Mouse (Mus musculus) lung, adult 2 months (tissue): ENCODE results near the gene Cfdp1. TPM values are rescaled to one million over a fixed set of nuclear protein-coding genes. Genes with fewer than 3 reads are reported as not detected.

ENCODE experiments used
- DNase-seq: peaks from one replicate; pipeline ENCODE4 v3.0.0; 2022
- H3K4me1 ChIP-seq: fragments of 200-500 bp; 2 replicates; pipeline ENCODE4 v1.6.1; 2011; ENCODE audit warnings: low read length; ENCODE audit not compliant: control insufficient read depth, insufficient read depth
- H3K4me3 ChIP-seq: fragments of 200-500 bp; replicated peaks from 2 replicates; pipeline ENCODE3; 2011; ENCODE audit warnings: low read depth, mild to moderate bottlenecking, control low read depth, low read length; ENCODE audit errors: extremely low read depth
- CTCF ChIP-seq: fragments of 200-500 bp; IDR thresholded peaks from 2 replicates; pipeline ENCODE4 v1.5.1; 2011; ENCODE audit warnings: mild to moderate bottlenecking, low read length, control low read depth; ENCODE audit not compliant: insufficient read depth
- POLR2A ChIP-seq: fragments of 200-500 bp; IDR thresholded peaks from 2 replicates; pipeline ENCODE4 v1.6.1; 2011; ENCODE audit warnings: low read depth, mild to moderate bottlenecking, control low read depth, low read length, borderline replicate concordance; ENCODE audit errors: extremely low read depth
- WGBS: fragments of 180-500 bp; shearing (Covaris S2); methylation state at CpG from one replicate; pipeline ENCODE4 v1.1.7; 2018; 5-methylcytosine and 5-hydroxymethylcytosine counted together
- polyA plus RNA-seq: library from polyadenylated mRNA; depleted of rRNA; stranded (reverse); fragments of >200 nt; gene quantifications from 2 replicates; pipeline ENCODE4 v1.2.3, GENCODE M21; 2012; rRNA removed

The Cfdp1 gene
- polyA plus RNA-seq: 3.6 and 7.9 TPM in 2 replicates

DNA sequence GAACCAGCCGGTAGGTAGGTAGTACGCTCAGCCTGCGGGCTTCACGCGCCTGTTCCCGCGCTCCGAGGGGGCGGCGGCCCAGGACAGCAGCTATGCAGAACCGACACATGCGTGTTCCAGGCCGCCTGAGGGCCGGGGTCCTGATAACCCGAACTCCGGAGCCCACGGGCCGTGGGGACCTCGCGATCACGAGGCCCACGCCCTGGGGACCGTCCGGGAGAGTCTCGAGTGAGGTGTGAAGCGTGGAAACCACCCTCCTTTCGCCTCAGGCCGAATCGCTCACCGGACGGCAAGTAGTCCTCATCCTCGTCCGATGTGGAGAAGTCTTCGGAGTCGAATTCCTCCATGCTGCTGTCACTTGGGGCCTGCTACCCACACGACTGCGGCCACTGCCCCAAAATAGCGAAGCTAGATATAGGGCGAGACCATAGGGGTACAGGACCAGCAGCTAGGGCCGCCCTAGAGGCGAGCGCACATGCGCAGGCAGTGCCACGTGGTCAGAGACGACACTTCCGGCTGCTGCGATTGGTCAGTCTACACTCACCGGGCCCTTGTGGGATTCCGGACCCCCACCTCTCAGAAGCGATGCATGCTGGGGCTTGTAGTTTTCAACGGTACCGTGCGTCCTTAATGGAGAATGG is at the start of gene Cfdp1:
Gene Cfdp1, minus strand, starts transcription at position 431 of the 641 bp plus-strand sequence.
- peak; percentile 95 for DNase-seq
- TF ChIP-seq POLR2A (peak; percentile 95), CTCF (no peak)
- H3K4me1 ChIP-seq: peaks cover 6% of the 10 kb centered on the region; the same call in 1 of the 2 replicates
- under 1% methylated on average over 53 of the region's 53 CpGs for WGBS
- peak within 1 kb of the TSS; percentile 92 for H3K4me3 ChIP-seq

DNA sequence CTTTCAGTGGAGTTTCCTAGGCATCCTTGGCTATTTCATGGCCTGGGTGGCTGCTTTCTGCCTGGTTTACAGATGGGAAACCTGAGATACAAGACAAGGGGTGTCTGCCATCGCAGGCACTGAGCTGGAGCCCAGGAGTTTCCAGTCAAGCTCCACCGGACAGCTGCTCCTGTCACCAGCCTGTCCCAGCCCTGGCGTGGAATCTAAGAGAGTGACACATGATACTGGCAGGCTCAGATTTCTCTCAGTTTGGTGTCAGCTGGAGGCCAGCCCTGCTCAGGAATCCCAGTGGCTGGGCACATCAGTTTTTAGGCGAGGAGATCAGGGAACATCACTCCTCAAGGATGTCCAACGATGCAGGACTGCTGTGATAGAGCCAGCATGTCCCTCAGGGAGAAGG is 48.0 kb upstream of the Cfdp1 start:
- no peaks in the 10 kb centered on the region; the same call in 1 of the 2 replicates for H3K4me1 ChIP-seq
- TF ChIP-seq CTCF (no peak), POLR2A (no peak)
- H3K4me3 ChIP-seq: no peak overlapping the region
- DNase-seq: no peak
- WGBS: 33% methylated on average over 5 of the region's 5 CpGs

GRCm38 (mm10) chr8:111898586-111898985 is 44.5 kb upstream of the Cfdp1 start:
- no peak for DNase-seq
- H3K4me3 ChIP-seq: no peak overlapping the region
- 36% methylated on average over 10 of the region's 10 CpGs for WGBS

GRCm38 (mm10) chr8:111894955-111895354 is 40.9 kb upstream of the Cfdp1 start:
- Histone ChIP-seq H3K4me3 (no peak overlapping the region), H3K4me1 (peaks cover 8% of the 10 kb centered on the region)
- TF ChIP-seq POLR2A (no peak), CTCF (peak; percentile 39; the same call in 1 of the 2 replicates)
- no peak for DNase-seq
- 87% methylated on average over 7 of the region's 7 CpGs for WGBS

More at GRCm38 (mm10) chr8:111898586-111898985, 44.5 kb upstream of the Cfdp1 start:
- TF ChIP-seq CTCF (no peak), POLR2A (no peak)
- no peaks in the 10 kb centered on the region for H3K4me1 ChIP-seq

GRCm38 (mm10) chr8:111892615-111893014 is 38.5 kb upstream of the Cfdp1 start:
- Histone ChIP-seq H3K4me3 (no peak overlapping the region), H3K4me1 (peaks cover 8% of the 10 kb centered on the region)
- DNase-seq: no peak
- 53% methylated on average over 5 of the region's 5 CpGs for WGBS
- no peak for TF ChIP-seq CTCF
- no peak for TF ChIP-seq POLR2A

GRCm38 (mm10) chr8:111891983-111892382 is 37.9 kb upstream of the Cfdp1 start:
- 3% methylated on average over 8 of the region's 8 CpGs for WGBS
- H3K4me3 ChIP-seq: no peak overlapping the region
- DNase-seq: no peak
- peaks cover 8% of the 10 kb centered on the region for H3K4me1 ChIP-seq
- no peak for TF ChIP-seq CTCF
- no peak for TF ChIP-seq POLR2A

GRCm38 (mm10) chr8:111890911-111891303 is 36.8 kb upstream of the Cfdp1 start:
- DNase-seq: no peak
- Histone ChIP-seq H3K4me1 (peaks cover 8% of the 10 kb centered on the region), H3K4me3 (no peak overlapping the region)
- TF ChIP-seq CTCF: no peak
- 57% methylated on average over 6 of the region's 6 CpGs for WGBS

DNA sequence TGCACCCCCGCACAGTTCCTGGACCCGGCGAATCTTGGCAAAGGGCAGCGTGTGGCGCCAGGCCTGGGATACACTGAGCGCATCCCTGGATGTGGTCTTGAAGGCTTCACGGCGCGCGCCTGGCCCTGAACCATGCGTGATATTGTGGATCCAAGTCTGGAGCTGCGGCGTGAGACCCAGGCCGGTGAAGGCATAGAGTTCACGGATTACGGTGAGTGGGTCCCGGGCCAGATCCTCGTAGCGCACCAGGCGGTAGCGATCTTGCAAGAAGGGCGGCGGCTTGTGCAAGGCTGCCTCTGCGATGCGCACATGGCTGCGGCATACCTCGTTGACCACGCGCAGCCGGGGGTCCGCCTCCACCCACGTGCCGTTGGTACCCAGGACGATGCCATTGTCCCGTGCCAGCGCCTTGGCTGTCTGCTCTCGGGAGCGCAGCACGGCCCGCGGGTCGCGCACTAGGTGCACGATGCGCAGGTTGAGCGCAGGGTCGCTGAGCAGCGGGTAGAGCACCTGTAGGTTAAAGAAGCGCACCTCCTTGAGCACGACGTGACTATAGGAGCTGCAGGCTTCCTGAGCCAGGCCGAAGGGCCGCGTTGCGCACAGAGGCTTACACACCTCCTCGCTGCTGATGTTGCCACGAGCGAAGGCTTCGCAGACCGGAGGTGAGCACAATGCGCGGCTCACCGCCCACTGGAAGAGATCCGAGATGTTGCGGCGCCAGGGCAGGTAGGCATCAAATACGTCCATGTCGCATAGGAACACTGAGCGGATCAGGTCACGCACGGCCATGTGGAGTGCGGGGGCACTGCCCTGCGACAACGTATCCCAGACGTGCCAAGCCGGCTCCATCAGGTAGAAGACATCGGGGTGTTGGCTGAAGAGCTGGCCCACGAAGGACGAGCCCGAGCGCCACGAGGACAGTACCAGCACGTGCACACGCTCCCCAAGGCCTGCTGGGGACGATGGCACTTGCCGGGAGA is 36.1 kb upstream of the Cfdp1 start:
- H3K4me3 ChIP-seq: no peak overlapping the region
- no peak for TF ChIP-seq CTCF
- H3K4me1 ChIP-seq: peaks cover 8% of the 10 kb centered on the region
- WGBS: 19% methylated on average over 86 of the region's 86 CpGs
- no peak for DNase-seq

- 9% methylated on average over 7 of the region's 7 CpGs for WGBS
These were observed 34.1 kb upstream of the Cfdp1 start for GRCm38 (mm10) chr8:111888091-111888650.

GRCm38 (mm10) chr8:111887479-111887878 is 33.4 kb upstream of the Cfdp1 start:
- Histone ChIP-seq H3K4me3 (no peak overlapping the region), H3K4me1 (peaks cover 8% of the 10 kb centered on the region)
- DNase-seq: no peak
- WGBS: 88% methylated on average over 1 of the region's 1 CpGs
- TF ChIP-seq POLR2A: no peak
- no peak for TF ChIP-seq CTCF

More at GRCm38 (mm10) chr8:111888091-111888650, 34.1 kb upstream of the Cfdp1 start:
- TF ChIP-seq POLR2A: no peak
- TF ChIP-seq CTCF: no peak
- H3K4me3 ChIP-seq: no peak overlapping the region
- no peak for DNase-seq
- H3K4me1 ChIP-seq: peaks cover 8% of the 10 kb centered on the region
